Mouse (Mus musculus) adrenal gland, adult 2 months (tissue): ENCODE measurements around the gene Cox4i2. TPM values are rescaled to one million over a fixed set of nuclear protein-coding genes. Genes with fewer than 3 reads are reported as not detected.

Source experiments
- DNase-seq: peaks from one replicate; pipeline ENCODE4 v3.0.0; 2021
- long read RNA-seq: library from polyadenylated mRNA; stranded (forward); transcript quantifications from one replicate; pipeline ENCODE4 v2.0.0, GENCODE M21; 2021
- polyA plus RNA-seq: library from polyadenylated mRNA; depleted of rRNA; stranded (reverse); fragments of >200 nt; gene quantifications from 2 replicates; pipeline ENCODE4 v1.2.3, GENCODE M21; 2012; rRNA removed
- total RNA-seq, 2 experiments: library from RNA; stranded (reverse); gene quantifications; 2 replicates each; pipeline ENCODE4 v1.2.3; 2021

Cox4i2 gene
- total RNA-seq (1 to 10 TPM; 1.4 to 3.4 TPM), polyA plus RNA-seq (3.9 and 4.4 TPM in 2 replicates)
- long read RNA-seq: 0 reads

- no peak for DNase-seq
Measured at GRCm38 (mm10) chr2:152753944-152754711, at the start of gene Cox4i2. Cox4i2 (plus strand) TSS chr2:152754173.

DNA sequence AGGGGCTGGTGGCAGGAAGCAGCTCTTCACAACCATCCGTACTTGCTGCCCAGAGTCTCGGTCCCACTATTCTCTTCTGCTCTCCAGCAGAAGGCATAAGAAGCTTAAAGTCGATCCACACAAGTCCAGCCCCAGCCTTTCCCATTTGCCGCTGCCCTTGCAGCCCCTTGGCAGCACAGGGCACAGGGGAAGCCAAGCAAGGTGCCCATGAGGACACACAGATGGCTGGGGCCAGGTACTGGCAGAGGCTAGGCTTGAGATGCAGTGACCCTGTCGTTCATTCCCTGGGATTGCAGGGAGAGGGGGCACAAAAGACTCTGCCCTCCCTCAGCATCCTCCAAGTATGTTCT is 49.7 kb upstream of the Cox4i2 start:
- no peak for DNase-seq

DNA sequence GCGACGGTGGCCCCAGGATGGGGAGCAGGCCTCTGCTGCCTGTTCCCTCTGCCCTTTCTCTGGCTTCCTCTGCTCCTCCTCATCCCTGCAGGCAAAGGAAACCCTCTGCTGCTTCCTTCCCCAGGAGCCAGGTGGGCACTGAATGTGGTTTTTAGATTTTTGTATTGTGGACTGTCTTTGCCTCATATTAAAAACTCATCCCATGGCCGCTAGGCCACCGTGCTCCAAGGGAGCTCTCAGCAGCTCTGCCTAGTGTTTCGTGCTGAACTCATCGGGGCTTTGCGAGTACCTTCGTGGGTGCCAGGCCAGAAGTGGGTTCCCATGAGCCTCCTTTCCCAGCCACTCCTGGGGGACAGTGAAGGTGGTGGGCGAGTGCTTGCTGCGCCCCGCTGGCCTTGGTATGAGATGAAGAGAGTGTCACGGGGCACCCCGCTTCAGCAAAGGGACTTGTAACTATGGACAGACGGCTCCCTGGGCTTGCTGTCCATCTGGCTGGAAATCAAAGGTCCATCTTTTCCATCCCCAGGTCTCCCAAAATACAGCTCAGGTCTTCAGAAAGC is 49.1 kb upstream of the Cox4i2 start:
- DNase-seq: no peak

DNA sequence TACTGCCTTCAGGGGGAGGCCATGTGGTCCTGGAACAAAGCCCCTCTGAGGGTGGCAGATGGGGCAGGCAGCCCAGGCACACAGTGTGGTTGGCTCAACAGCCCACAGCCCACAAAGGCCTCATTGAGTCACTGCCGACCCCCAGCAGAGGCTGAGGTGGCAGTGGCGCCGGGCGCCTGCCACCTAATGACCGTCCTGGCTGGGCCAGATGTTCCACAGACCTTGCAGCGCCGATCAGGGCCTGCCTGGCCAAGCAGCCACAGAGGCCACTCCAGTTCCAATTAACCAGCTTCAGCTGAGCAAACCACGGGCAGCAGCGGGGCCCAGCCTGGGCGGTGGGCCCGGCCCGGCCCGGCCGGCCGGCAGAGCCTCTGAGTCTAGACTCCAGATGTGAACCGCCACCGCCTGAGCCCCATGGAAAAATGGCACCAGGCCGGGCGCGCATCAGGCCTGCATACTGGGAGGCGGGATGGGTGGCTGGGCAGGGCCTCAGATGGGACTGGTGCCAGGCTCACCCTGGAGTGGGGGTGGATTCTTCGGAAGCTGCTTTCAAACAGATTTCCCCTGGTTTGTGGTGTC is 47.9 kb upstream of the Cox4i2 start:
- peak; percentile 75 for DNase-seq

DNA sequence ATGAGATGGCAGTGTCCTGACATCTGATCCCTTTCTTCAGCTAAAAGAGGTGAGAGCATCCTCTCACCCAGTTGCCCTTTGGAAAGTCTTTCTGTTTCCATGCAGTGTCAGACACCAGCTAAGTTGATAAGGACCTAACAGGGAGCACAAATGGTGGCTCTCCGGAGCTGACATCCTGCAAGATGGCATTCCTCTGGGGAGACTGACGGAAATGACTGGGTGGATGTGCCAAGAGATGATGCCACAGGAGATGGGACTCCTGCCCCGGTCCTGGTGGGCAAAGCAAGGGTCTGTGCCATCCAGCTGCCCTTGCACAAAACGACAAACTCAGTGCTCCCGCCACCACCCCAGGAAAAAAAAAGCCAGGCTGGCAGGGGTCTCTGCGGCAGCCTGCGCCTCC is 46.8 kb upstream of the Cox4i2 start:
- no peak for DNase-seq

DNA sequence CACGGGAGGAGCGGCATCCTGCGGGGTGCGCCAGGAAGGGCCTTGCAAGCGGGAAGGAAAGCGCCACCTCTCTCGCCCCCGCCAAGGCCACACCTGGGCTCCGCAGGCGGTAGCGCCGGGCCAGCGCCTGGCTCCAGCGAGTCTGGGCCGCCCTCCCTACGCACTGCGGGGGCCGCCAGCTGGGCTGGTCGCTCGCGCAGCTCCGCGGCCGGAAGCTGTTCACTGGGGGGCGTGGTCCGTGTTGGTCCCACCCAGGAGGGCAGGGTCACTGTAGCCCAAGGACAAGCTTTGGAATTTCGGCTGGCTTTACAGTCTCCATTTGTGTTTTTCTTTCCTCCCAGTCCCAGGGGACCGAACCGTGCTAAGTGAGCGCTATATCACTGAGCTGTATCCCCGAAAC is 46.3 kb upstream of the Cox4i2 start:
- peak; percentile 96 for DNase-seq

GRCm38 (mm10) chr2:152709066-152709465 is 44.9 kb upstream of the Cox4i2 start:
- no peak for DNase-seq

DNA sequence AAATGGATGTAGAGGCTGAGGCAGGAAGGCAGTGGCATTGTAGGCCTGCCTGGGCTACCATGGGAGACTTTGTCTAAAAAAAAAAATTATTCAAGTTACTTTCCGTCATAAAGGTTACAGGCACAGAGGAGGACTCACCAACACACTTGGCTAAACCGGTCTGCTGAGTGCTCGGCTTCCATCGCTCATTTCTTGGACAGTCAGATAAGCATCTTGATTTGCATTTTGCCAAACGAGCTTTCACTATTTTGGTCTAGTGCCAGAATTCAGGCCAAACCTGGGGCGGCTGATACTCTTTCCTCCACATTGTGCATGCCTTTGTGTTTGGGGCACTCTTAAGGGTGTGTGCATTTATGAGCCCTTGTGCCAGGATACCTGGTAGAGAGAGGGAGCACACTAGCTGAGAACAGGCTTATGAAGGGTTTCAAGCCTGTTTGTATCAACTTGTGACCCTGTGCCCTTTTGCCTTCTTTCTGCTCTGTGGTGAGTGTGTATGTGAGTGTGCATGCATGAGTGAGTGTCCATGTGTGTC is 37.7 kb upstream of the Cox4i2 start:
- no peak for DNase-seq

DNA sequence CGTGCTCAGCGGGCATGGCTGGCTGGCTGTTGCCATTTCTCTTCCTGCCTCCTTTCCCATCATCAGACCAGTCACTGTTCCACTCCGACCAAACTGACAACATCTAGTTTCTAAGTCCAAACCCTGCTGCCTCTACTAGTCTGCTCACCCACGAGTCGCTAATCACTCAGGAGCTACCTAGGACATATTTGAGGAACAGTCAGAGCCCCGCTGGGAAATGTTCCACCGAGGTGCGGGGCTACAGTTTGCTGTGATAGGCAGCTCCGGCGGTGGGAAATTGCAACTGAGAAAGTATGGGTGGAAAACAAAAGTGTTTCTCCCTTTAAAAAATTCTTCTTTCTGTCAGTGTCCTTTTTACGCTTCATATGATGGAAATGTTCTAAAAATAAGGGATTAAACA is 36.3 kb upstream of the Cox4i2 start:
- no peak for DNase-seq

GRCm38 (mm10) chr2:152718076-152718475 is 35.9 kb upstream of the Cox4i2 start:
- DNase-seq: no peak

DNA sequence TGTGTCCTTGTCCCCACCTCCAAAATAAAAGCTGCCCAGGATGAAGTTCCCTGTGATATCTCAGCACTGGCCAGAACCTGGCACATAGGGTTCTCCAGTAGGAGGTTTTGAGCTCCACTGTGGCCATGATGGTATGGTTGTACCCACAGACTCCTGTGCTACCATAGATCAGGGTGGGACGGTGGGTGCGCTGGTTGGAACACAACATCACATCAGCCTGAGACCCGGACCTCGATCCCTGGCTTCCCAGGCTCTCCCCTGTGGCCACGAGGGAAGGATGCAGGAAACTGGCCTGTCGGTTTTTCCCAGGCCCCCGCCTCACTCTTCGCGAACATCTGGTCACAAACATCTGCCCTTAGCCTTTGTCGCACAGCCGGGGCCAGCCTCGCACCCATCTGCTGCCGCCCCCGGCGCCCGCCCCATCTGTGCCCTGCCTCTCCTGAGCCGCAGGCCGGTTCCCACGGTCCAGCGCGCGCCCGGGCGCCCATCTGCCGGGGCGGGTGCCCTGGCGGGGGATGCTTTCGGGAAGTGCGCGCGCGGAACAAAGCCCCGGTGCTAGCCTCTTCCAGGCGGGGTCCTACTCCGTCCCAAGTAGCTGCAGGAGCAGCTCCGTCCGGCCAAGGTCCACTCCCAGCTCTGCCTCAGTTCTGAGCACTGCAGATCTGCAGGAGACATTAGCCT is 30.2 kb upstream of the Cox4i2 start:
- peak; percentile 57 for DNase-seq

- no peak for DNase-seq
Measured at GRCm38 (mm10) chr2:152724332-152724723, 29.6 kb upstream of the Cox4i2 start.

DNA sequence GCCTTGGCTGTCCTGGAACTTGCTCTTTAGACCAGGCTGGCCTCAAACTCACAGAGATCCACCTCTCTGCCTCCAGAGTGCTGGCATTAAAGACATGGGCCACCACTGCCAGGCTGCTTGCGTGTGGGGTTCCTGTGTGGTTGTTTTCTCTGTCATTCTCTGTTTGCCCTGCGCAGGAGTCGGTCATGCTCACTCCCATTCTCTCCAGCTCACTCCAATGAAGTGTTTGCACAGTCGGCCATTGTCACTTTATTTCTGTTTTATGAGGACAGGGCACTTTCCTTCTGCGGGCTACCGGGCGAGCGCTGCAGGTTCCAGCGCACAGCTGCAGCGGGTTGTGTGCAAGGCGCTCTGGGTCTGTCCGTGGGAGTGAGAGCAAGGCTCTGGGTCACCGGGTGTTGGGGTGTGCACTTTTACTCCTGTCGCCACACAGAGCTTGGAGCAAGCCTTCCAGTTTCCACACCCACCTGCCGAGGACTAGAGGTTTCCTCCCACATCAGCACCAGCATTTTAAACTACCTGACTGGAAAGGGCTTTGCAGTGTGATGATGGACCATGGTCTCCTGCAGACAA is 28.7 kb upstream of the Cox4i2 start:
- no peak for DNase-seq

DNA sequence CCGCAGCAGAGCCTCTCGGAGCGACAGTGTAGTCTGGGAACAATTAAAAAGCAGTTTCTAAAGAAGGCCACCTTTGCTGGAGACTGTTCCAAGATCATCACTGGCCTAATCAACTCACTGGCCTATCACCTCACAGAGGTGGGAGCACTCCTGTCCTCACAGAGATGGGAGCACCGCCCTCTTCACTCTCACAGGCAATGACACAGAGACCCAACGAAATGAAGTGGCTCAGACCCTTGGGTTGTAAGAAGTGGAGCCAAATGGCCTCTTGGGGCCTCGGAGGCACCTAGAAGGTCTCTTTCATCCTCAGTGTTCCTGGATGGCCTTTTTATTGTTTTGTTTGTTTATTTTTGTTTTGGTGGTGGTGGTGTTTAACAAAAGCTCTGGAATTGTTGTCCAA is 27.8 kb upstream of the Cox4i2 start:
- DNase-seq: no peak

GRCm38 (mm10) chr2:152726751-152727335 is 27.1 kb upstream of the Cox4i2 start:
- DNase-seq: peak; percentile 63

DNA sequence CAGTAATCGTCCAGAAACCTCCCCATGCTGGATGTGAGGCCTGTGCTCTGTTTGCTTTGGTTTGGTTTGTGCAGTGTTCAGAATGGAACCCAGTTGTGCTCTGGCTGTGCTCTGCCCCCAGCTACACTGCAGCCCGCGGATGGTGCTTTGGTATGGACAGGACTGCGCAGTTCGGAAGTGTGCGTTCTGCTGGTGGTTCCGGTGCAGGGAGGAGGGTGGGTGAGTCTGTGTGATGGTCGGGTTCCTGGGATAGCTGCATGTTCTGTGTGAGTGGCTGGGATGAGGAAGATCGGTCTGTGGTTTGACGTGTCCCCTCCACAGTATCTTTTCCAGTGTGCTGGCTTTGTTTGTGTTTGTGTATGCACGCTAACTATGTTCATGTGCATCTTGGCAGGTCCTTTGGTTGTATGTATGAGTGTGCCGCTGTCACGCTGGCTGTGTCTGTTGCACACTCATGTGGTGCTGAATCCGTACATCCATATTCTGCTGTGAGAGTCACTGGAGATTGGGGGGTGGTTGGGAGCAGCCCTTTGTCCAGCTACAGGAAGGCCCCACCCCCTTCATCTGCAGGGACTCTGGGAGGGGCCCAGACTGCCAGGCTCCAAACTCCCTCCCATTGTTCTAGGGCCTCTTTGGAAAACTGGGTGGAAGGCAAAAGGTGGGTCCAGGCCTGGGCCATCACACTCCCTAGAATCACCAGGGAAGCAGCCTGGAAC is 26.0 kb upstream of the Cox4i2 start:
- peak; percentile 51 for DNase-seq

GRCm38 (mm10) chr2:152728594-152728993 is 25.4 kb upstream of the Cox4i2 start:
- DNase-seq: no peak

DNA sequence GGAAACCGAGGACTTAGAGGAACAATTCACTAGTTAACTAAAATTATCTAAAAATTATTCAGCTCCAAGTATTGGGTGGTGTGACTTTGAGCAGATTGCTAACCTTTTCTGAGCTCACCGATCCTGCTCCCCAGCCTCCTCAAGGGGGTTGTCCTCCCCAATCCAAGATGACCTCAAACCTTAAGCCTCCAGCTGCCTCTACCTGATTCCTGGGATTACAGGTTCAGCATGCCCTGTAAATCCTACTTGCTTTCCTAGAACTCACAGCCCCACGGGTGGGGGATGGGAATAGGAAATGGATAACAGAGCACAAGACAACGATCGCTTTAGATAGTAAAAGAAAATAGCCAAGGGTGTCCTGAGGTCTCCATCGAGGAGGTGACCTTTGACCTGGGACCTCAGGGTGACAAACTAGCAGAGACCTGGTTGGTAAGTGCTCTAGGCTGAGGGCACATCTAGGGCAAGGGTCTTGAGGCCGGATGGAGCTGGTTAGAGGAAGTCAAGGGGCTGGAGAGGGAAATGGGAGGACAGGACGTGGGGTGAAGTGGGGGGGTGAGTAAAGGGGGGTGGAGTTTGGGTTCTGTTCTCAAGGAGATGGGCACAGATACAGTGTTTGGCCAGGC is 24.8 kb upstream of the Cox4i2 start:
- peak; percentile 29 for DNase-seq

DNA sequence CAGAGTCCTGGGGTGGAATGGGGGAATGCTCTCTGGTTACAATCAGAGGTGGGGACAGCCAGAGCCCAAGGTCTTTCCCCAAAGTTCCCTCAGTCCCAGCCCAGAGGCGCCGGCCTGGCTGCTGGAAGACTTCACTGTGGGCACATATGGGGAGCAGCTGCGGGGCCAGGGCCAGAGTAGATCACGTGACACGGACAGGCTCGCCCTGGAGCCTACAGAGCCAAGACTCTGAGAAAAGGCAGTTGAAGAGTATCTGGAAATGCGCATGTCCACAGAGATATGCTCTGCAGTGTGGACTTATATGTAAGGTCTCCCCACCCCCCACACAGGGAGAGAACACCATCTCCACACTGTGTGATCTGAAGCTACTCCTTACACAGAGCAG is 24.3 kb upstream of the Cox4i2 start:
- DNase-seq: peak; percentile 78

DNA sequence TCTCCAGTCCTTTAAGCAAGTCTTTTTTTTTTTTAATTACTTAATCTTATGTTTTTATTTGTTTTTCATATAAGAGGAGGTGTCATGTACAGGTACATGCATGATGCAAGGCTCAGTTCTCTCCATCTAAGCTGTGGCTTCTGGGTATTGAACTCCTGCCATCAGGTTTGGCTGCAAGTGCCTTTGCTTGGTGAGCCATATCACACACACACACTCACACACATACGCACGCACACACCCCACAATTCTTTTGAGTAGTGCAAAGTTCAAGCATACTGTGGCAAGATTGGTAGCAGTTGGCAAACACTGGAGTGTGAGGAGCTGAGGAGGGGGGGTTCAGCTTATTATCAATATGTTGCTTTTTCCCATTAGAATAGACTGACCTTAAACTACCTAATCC is 20.8 kb upstream of the Cox4i2 start:
- no peak for DNase-seq

DNA sequence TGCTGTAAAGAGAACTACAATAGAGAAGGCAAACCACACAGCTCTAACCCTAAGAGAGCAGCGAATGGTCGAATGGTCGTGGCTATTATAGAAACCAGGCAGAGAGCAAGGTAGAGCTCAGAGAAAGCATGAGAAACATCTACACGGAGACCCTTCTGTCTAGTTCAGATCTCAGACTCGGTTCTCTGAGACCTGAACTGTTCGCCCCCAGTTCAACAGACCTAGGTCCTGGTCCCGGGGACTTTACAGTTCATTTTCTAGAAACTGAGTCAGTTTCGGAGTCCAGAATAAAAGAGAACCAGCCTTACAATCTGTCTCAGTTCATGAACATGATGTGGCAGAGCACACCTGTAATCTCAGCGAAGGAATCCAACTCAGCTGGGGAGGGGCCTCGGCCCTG is 19.5 kb upstream of the Cox4i2 start:
- DNase-seq: no peak
